Mouse (Mus musculus): ENCODE results near the gene Gm10300.
A peak's percentile ranks its signal among the peaks of the same experiment; 100 is the strongest.

DNA sequence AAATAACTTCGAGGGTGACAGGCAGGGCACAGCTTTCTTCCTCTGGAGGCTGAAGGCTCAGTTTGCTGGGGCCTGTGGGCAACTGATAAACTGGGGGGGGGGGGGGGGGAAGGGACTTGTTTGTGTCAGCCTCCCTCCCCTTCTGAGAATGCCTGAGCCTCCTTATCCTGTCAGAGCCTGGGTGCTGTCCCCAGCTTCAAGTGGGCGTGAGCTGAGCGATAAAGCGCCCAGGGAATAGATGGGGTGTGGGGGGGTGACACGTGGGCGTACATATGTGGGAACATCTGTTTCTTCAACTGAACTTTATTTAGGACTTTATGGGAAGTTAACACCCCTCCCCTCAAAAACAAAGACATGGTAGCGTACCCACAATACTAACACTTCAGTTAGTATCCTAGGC lies 2.9 kb downstream of the Gm10300 start:
- peak; percentile 37; the same call in 1 of the 3 replicates for TF ChIP-seq GATA1 (IDR thresholded peaks at IDR 0.05; ENCODE audit: borderline replicate concordance, low read length)
- TF ChIP-seq FLI1 (IDR thresholded peaks at IDR 0.05; ENCODE audit: low read length): no peak
